Mouse (Mus musculus) MEL (cell line): ENCODE data around the gene Zfp819. TPM values are rescaled to one million over a fixed set of nuclear protein-coding genes. Genes with fewer than 3 reads are reported as not detected.

ENCODE experiments used
- DNase-seq: peaks from one replicate; pipeline ENCODE4 v3.0.0; 2011; ENCODE audit warnings: low read depth, low spot score
- H3K27ac ChIP-seq: 2 replicates; pipeline ENCODE4 v1.5.1; 2012; ENCODE audit warnings: low read depth, mild to moderate bottlenecking, control low read depth, low read length, moderate library complexity; ENCODE audit not compliant: control insufficient read depth
- H3K27me3 ChIP-seq, 2 experiments: fragments of 150-350 bp in 1 of 2; sonication (generic) in 1 of 2; 2 replicates each; pipeline ENCODE4 v1.6.1; 2012; ENCODE audit warnings: low read length in 2 of 2, mild to moderate bottlenecking in 2 of 2, improper control_type of control experiment in 1 of 2, moderate library complexity in 1 of 2; ENCODE audit not compliant: insufficient read depth in 2 of 2, control insufficient read depth in 1 of 2
- H3K36me3 ChIP-seq, 2 experiments: 2 replicates each; pipeline ENCODE4 v1.6.1; 2012 to 2014; ENCODE audit warnings: low read length in 2 of 2, improper control_type of control experiment in 1 of 2, inconsistent platforms in 1 of 2, mild to moderate bottlenecking in 1 of 2; ENCODE audit not compliant: insufficient read depth in 2 of 2, control insufficient read depth in 1 of 2
- H3K4me1 ChIP-seq, 2 experiments: fragments of 150-350 bp in 1 of 2; sonication (generic) in 1 of 2; 2 replicates each; pipeline ENCODE4 v1.6.1; 2012; ENCODE audit warnings: low read length in 2 of 2, improper control_type of control experiment in 1 of 2, mild to moderate bottlenecking in 1 of 2; ENCODE audit not compliant: insufficient read depth in 2 of 2, control insufficient read depth in 1 of 2
- H3K4me3 ChIP-seq, 2 experiments: fragments of 150-350 bp in 1 of 2; sonication (generic) in 1 of 2; 2 replicates each; pipeline ENCODE4 v1.5.1; 2012; ENCODE audit warnings: low read depth in 2 of 2, low read length in 2 of 2, mild to moderate bottlenecking in 2 of 2, moderate library complexity in 2 of 2, control low read depth in 1 of 2, improper control_type of control experiment in 1 of 2; ENCODE audit not compliant: control insufficient read depth in 1 of 2, insufficient read depth in 1 of 2
- H3K79me2 ChIP-seq: 2 replicates; pipeline ENCODE4 v1.6.1; 2012; ENCODE audit warnings: mild to moderate bottlenecking, low read length, moderate library complexity; ENCODE audit not compliant: control insufficient read depth, poor library complexity, insufficient read depth
- H3K9ac ChIP-seq: 2 replicates; pipeline ENCODE4 v1.6.1; 2012; ENCODE audit warnings: low read depth, mild to moderate bottlenecking, control low read depth, low read length, moderate library complexity; ENCODE audit not compliant: control insufficient read depth, poor library complexity, severe bottlenecking
- H3K9me3 ChIP-seq: fragments of 150-350 bp; sonication (generic); replicated peaks from 2 replicates; pipeline ENCODE4 v1.6.1; 2012; ENCODE audit warnings: mild to moderate bottlenecking, low read length, improper control_type of control experiment, moderate library complexity; ENCODE audit not compliant: insufficient read depth
- CTCF ChIP-seq, 3 experiments: IDR thresholded peaks in 2 of 3; conservative IDR thresholded peaks in 1 of 3; 2 replicates each; pipeline ENCODE4 v1.5.1; 2011 to 2012; ENCODE audit warnings: low read length in 3 of 3, low read depth in 2 of 3, mild to moderate bottlenecking in 2 of 3, improper control_type of control experiment in 1 of 3, inconsistent platforms in 1 of 3, mixed read lengths in 1 of 3, moderate library complexity in 1 of 3; ENCODE audit not compliant: control insufficient read depth in 1 of 3, insufficient read depth in 1 of 3, poor library complexity in 1 of 3, severe bottlenecking in 1 of 3
- ELF1 ChIP-seq: IDR thresholded peaks from 2 replicates; pipeline ENCODE4 v1.6.1; 2014; ENCODE audit warnings: low read depth, mild to moderate bottlenecking, inconsistent platforms, low read length, improper control_type of control experiment, moderate library complexity
- EP300 ChIP-seq, 2 experiments: IDR thresholded peaks; 2 replicates each; pipeline ENCODE4 v1.6.1; 2011; ENCODE audit warnings: improper control_type of control experiment in 2 of 2, low read length in 2 of 2, low read depth in 1 of 2, mild to moderate bottlenecking in 1 of 2
- GATA1 ChIP-seq: IDR thresholded peaks from 2 replicates; pipeline ENCODE4 v1.6.1; 2011; ENCODE audit warnings: low read depth, low read length, improper control_type of control experiment
- HCFC1 ChIP-seq: IDR thresholded peaks from 2 replicates; pipeline ENCODE4 v1.6.1; 2012; ENCODE audit warnings: low read depth, mild to moderate bottlenecking, inconsistent platforms, low read length, improper control_type of control experiment, moderate library complexity
- MXI1 ChIP-seq: IDR thresholded peaks from 2 replicates; pipeline ENCODE4 v1.6.1; 2011; ENCODE audit warnings: mild to moderate bottlenecking, low read depth, low read length, improper control_type of control experiment
- MYB ChIP-seq: IDR thresholded peaks from 2 replicates; pipeline ENCODE4 v1.6.1; 2011; ENCODE audit warnings: mild to moderate bottlenecking, low read depth, low read length, improper control_type of control experiment
- NRF1 ChIP-seq: IDR thresholded peaks from 2 replicates; pipeline ENCODE4 v1.6.1; 2014; ENCODE audit warnings: low read depth, mild to moderate bottlenecking, inconsistent platforms, low read length, improper control_type of control experiment, moderate library complexity; ENCODE audit not compliant: poor library complexity, insufficient read depth, severe bottlenecking
- SMC3 ChIP-seq: IDR thresholded peaks from 2 replicates; pipeline ENCODE4 v1.6.1; 2011; ENCODE audit warnings: low read depth, low read length, improper control_type of control experiment
- TCF12 ChIP-seq: IDR thresholded peaks from 2 replicates; pipeline ENCODE4 v1.6.1; 2014; ENCODE audit warnings: low read depth, mild to moderate bottlenecking, inconsistent platforms, low read length, improper control_type of control experiment, moderate library complexity
- USF2 ChIP-seq, 2 experiments: IDR thresholded peaks; 2 replicates each; pipeline ENCODE4 v1.6.1; 2011 to 2012; ENCODE audit warnings: improper control_type of control experiment in 2 of 2, low read length in 2 of 2, borderline replicate concordance in 1 of 2, inconsistent platforms in 1 of 2, low read depth in 1 of 2, mild to moderate bottlenecking in 1 of 2; ENCODE audit not compliant: insufficient read depth in 1 of 2
- ZMIZ1 ChIP-seq: IDR thresholded peaks from 2 replicates; pipeline ENCODE4 v1.6.1; 2012; ENCODE audit warnings: low read depth, mild to moderate bottlenecking, inconsistent platforms, low read length, improper control_type of control experiment, moderate library complexity
- ZNF384 ChIP-seq: IDR thresholded peaks from 2 replicates; pipeline ENCODE4 v1.6.1; 2012; ENCODE audit warnings: low read depth, mild to moderate bottlenecking, inconsistent platforms, low read length, improper control_type of control experiment
- polyA plus RNA-seq, 2 experiments: library from polyadenylated mRNA; stranded (reverse) in 1 of 2; unstranded in 1 of 2; fragments of >175 nt in 1 of 2; fragments of >200 nt in 1 of 2; gene quantifications; 2 replicates each; pipeline versions ENCODE4 v1.2.1 to v1.2.4; 2012; ENCODE audit warnings: low replicate concordance in 2 of 2, low read depth in 1 of 2; ENCODE audit not compliant: insufficient read length in 2 of 2, insufficient read depth in 1 of 2, missing spikeins in 1 of 2
- total RNA-seq: library from RNA; depleted of rRNA; stranded (reverse); fragments of 300-350 nt; gene quantifications from 2 replicates; pipeline ENCODE4 v1.2.3, GENCODE M21; 2012

The Zfp819 gene
- total and polyA plus RNA-seq, 3 experiments: 0.06 TPM; not detected in 2

- no peaks in the 10 kb centered on the region; a peak in 1 of 4 replicates for H3K36me3 ChIP-seq
- H3K4me3 ChIP-seq: peak overlapping the region in 1 of 2 experiments; percentile 95; a peak in 2 of 4 replicates
- peak; percentile 11 for DNase-seq
- no peak overlapping the region for H3K27ac ChIP-seq
- H3K9me3 ChIP-seq: no peaks in the 10 kb centered on the region; the same call in 1 of the 2 replicates
- peaks cover 20% of the 10 kb centered on the region for H3K79me2 ChIP-seq
- TF ChIP-seq ZMIZ1: no peak
- no peak for TF ChIP-seq EP300 (IDR thresholded peaks at IDR 0.05; ENCODE audit: low read depth in 1 of 2, low read length in 2 of 2)
- no peak for TF ChIP-seq GATA1
- no peak for TF ChIP-seq NRF1
- no peak for TF ChIP-seq MXI1
- no peak for TF ChIP-seq SMC3
- TF ChIP-seq ELF1: no peak
- TF ChIP-seq HCFC1: no peak
- TF ChIP-seq TCF12: no peak
- TF ChIP-seq USF2 (IDR thresholded peaks at IDR 0.05; ENCODE audit: borderline replicate concordance in 1 of 2, insufficient read depth in 1 of 2, low read depth in 1 of 2, low read length in 2 of 2): no peak
- no peaks in the 10 kb centered on the region for H3K27me3 ChIP-seq
- H3K4me1 ChIP-seq: peaks cover 3% of the 10 kb centered on the region in 2 experiments; a peak in 3 of 4 replicates
- no peak overlapping the region for H3K9ac ChIP-seq
These were observed 26.4 kb upstream of the Zfp819 start for GRCm38 (mm10) chr7:43580526-43580925.

- peaks cover 0 to 20% of the 10 kb centered on the region in 2 experiments; a peak in 3 of 4 replicates for H3K36me3 ChIP-seq
- TF ChIP-seq ZNF384 (no peak), CTCF (IDR thresholded peaks at IDR 0.05 in 2 of 3, conservative IDR thresholded peaks at IDR 0.05 in 1 of 3; ENCODE audit: control insufficient read depth in 1 of 3, insufficient read depth in 1 of 3, low read depth in 2 of 3, low read length in 3 of 3, poor library complexity in 1 of 3, severe bottlenecking in 1 of 3) (peak in 2 of 3 experiments; percentile 5 to 6; a peak in 1 of 6 replicates)
- peaks cover 18% of the 10 kb centered on the region for H3K79me2 ChIP-seq
- no peaks in the 10 kb centered on the region for H3K9me3 ChIP-seq
- H3K9ac ChIP-seq: no peak overlapping the region
- no peak overlapping the region for H3K27ac ChIP-seq
- peaks cover 3% of the 10 kb centered on the region in 2 experiments; a peak in 3 of 4 replicates for H3K4me1 ChIP-seq
- no peaks in the 10 kb centered on the region for H3K27me3 ChIP-seq
- DNase-seq: peak; percentile 18
- H3K4me3 ChIP-seq: no peak overlapping the region
These were observed 22.2 kb upstream of the Zfp819 start for GRCm38 (mm10) chr7:43584790-43585189.

GRCm38 (mm10) chr7:43601884-43602283 is 5.1 kb upstream of the Zfp819 start:
- TF ChIP-seq MYB: no peak
- TF ChIP-seq, all 39 proteins: peak for 0
- Histone ChIP-seq H3K4me1 (no peaks in the 10 kb centered on the region), H3K79me2 (no peaks in the 10 kb centered on the region), H3K27ac (no peak overlapping the region), H3K27me3 (no peaks in the 10 kb centered on the region; a peak in 1 of 4 replicates), H3K4me3 (no peak overlapping the region), H3K9me3 (no peaks in the 10 kb centered on the region), H3K9ac (no peak overlapping the region), H3K36me3 (no peaks in the 10 kb centered on the region)
- no peak for DNase-seq
